Mouse (Mus musculus) limb, embryonic 11.5 days (tissue): ENCODE measurements around the gene Nab1. TPM values are rescaled to one million over a fixed set of nuclear protein-coding genes. Genes with fewer than 3 reads are reported as not detected.

Experiments used
- ATAC-seq: fragments of 200-750 bp; cut with Nextera tagmentation; 2 replicates; pipeline ENCODE4 v1.8.0; 2017; ENCODE audit warnings: low read depth; ENCODE audit not compliant: insufficient number of reproducible peaks, low FRiP score, low TSS enrichment
- DNase-seq: peaks from one replicate; pipeline ENCODE4 v3.0.0-alpha.2; 2015; ENCODE audit warnings: low spot score
- H3K27ac ChIP-seq: fragments of 300-500 bp; sonication (generic); replicated peaks from 2 replicates; pipeline ENCODE4 v1.5.1; 2014; ENCODE audit warnings: low read depth, mild to moderate bottlenecking, low read length
- H3K27me3 ChIP-seq: fragments of 300-500 bp; sonication (generic); 2 replicates; pipeline ENCODE4 v1.6.1; 2014; ENCODE audit warnings: mild to moderate bottlenecking, low read length, mixed read lengths; ENCODE audit not compliant: control insufficient read depth, insufficient read depth
- H3K36me3 ChIP-seq: fragments of 300-500 bp; sonication (generic); 2 replicates; pipeline ENCODE4 v1.6.1; 2014; ENCODE audit warnings: mild to moderate bottlenecking, low read length, moderate library complexity, mixed read lengths; ENCODE audit not compliant: control insufficient read depth, insufficient read depth
- H3K4me1 ChIP-seq: fragments of 300-500 bp; sonication (generic); 2 replicates; pipeline ENCODE4 v1.6.1; 2014; ENCODE audit warnings: low read length, mixed read lengths; ENCODE audit not compliant: control insufficient read depth, insufficient read depth
- H3K4me2 ChIP-seq: fragments of 300-500 bp; sonication (generic); 2 replicates; pipeline ENCODE4 v1.6.1; 2014; ENCODE audit warnings: low read depth, mild to moderate bottlenecking, moderate library complexity; ENCODE audit not compliant: severe bottlenecking
- H3K4me3 ChIP-seq: fragments of 300-500 bp; sonication (generic); 2 replicates; pipeline ENCODE4 v1.5.1; 2014; ENCODE audit warnings: low read depth, low read length
- H3K9ac ChIP-seq: fragments of 300-500 bp; sonication (generic); 2 replicates; pipeline ENCODE4 v1.6.1; 2014; ENCODE audit warnings: mild to moderate bottlenecking, low read length
- H3K9me3 ChIP-seq: fragments of 300-500 bp; sonication (generic); 2 replicates; pipeline ENCODE4 v1.6.1; 2016; ENCODE audit warnings: low read length; ENCODE audit not compliant: control insufficient read depth
- WGBS: fragments of 180-500 bp; shearing (Covaris S2); extraction: QIAGEN DNeasy Blood & Tissue Kit; methylation state at CpG from one replicate; pipeline ENCODE4 v1.1.7; 2014; 5-methylcytosine and 5-hydroxymethylcytosine counted together
- polyA plus RNA-seq: library from polyadenylated mRNA; unstranded; fragments of >200 nt; fragmentation: Nextera tagmentation; extraction: Ambion mirVana; gene quantifications from 2 replicates; pipeline ENCODE4 v1.2.1, GENCODE M21; 2014

Gene Nab1
- polyA plus RNA-seq, 1 experiment from 2014 or later, result 8.6 TPM

DNA sequence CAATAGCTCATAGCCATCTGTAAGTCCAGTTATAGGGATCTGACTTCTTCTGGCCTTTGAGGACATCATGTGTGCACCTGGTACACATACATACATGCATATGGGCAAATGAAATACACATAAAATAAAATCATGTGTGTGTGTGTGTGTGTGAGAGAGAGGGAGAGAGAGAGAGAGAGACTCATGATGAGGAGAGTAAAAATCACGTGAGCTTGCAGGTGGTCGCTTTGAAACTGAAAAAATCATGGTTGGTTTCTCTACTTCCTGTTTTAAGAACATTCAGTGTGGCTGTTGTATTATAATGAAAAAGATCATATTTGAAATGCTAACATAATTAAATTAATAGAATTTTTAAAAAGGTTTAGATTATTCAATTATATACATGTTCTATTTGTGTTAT is 69.9 kb downstream of the Nab1 start:
- Histone ChIP-seq H3K36me3 (no peaks in the 10 kb centered on the region), H3K4me2 (no peak overlapping the region), H3K4me3 (no peak overlapping the region), H3K9me3 (no peaks in the 10 kb centered on the region), H3K4me1 (no peaks in the 10 kb centered on the region), H3K27ac (no peak overlapping the region), H3K27me3 (no peaks in the 10 kb centered on the region), H3K9ac (no peak overlapping the region)
- DNase-seq (no peak), ATAC-seq (no peak)
- WGBS, result 85% methylated on average over 2 of the region's 2 CpGs

DNA sequence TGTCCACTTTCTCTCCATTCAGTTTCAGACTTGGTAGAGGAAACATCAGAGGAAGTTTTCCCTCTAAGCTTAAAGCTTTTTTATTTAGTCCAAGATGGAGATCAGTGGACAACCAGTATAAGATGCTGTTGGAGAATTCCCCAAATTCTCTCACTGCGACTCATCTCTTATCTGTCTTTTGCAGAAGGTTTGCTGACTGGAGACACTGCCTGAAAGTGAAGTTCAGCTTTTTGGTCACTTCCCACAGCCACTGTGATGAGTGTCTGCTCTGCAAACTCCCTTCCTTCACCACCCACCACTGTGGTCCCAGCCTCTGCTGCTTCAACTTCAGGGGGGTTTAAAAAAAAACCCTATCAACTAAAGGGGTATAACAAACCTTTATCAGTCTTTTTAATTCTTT is 70.4 kb downstream of the Nab1 start:
- H3K9ac ChIP-seq, result no peak overlapping the region

GRCm38 (mm10) chr1:52427841-52428464 is 72.5 kb downstream of the Nab1 start:
- no peak overlapping the region for H3K4me3 ChIP-seq
- no peak overlapping the region for H3K9ac ChIP-seq
- H3K27ac ChIP-seq, result no peak overlapping the region
- no peaks in the 10 kb centered on the region for H3K36me3 ChIP-seq
- ATAC-seq, result no peak
- no peaks in the 10 kb centered on the region for H3K9me3 ChIP-seq
- 75% methylated on average over 2 of the region's 2 CpGs for WGBS
- no peak for DNase-seq
- no peaks in the 10 kb centered on the region for H3K27me3 ChIP-seq
- no peak overlapping the region for H3K4me2 ChIP-seq
- H3K4me1 ChIP-seq, result no peaks in the 10 kb centered on the region

More for the DNA sequence above, 70.4 kb downstream of the Nab1 start:
- ATAC-seq (no peak), DNase-seq (no peak)
- no peaks in the 10 kb centered on the region for H3K27me3 ChIP-seq
- H3K27ac ChIP-seq, result no peak overlapping the region
- no peaks in the 10 kb centered on the region for H3K9me3 ChIP-seq
- 91% methylated on average over 1 of the region's 1 CpGs for WGBS
- no peaks in the 10 kb centered on the region for H3K36me3 ChIP-seq
- no peak overlapping the region for H3K4me3 ChIP-seq
- H3K4me2 ChIP-seq, result no peak overlapping the region
- H3K4me1 ChIP-seq, result no peaks in the 10 kb centered on the region

DNA sequence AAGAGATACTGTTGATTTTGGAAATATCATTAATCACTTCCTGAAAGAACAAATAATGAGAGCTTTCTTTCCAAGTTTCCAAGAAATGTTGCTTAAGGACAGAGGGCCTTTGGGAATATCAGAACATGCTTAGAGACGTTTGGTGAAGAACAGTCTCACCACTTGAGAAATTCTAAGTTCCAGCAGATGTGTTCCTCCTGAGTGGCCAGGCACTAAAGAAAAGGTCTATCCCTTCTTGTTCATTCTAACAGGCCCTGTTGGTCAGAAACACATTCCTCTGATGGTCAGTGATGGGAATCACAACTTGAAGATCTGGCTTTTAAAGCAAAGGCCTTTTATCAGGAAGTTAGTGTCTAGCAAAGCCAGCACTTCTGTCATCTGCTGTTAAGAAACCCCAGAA is 76.6 kb downstream of the Nab1 start:
- WGBS, result 74% methylated on average over 1 of the region's 1 CpGs

GRCm38 (mm10) chr1:52423057-52423456 is 77.4 kb downstream of the Nab1 start:
- Histone ChIP-seq H3K9ac (no peak overlapping the region), H3K4me1 (no peaks in the 10 kb centered on the region), H3K27me3 (no peaks in the 10 kb centered on the region), H3K36me3 (no peaks in the 10 kb centered on the region), H3K9me3 (no peaks in the 10 kb centered on the region), H3K4me2 (no peak overlapping the region), H3K4me3 (no peak overlapping the region), H3K27ac (no peak overlapping the region)
- ATAC-seq, result no peak
- whole genome bisulfite sequencing, result 81% methylated on average over 2 of the region's 2 CpGs
- DNase-seq, result no peak

More for the DNA sequence above, 76.6 kb downstream of the Nab1 start:
- no peak overlapping the region for H3K9ac ChIP-seq
- H3K4me3 ChIP-seq, result no peak overlapping the region
- H3K27me3 ChIP-seq, result no peaks in the 10 kb centered on the region
- ATAC-seq, result no peak
- H3K4me2 ChIP-seq, result no peak overlapping the region
- H3K27ac ChIP-seq, result no peak overlapping the region
- H3K4me1 ChIP-seq, result no peaks in the 10 kb centered on the region
- no peak for DNase-seq
- no peaks in the 10 kb centered on the region for H3K9me3 ChIP-seq
- no peaks in the 10 kb centered on the region for H3K36me3 ChIP-seq

- no peak for ATAC-seq
These were observed 78.3 kb downstream of the Nab1 start for GRCm38 (mm10) chr1:52422137-52422536.

GRCm38 (mm10) chr1:52421623-52422022 is 78.9 kb downstream of the Nab1 start:
- ATAC-seq (no peak), DNase-seq (no peak)
- no peaks in the 10 kb centered on the region for H3K36me3 ChIP-seq
- no peak overlapping the region for H3K4me3 ChIP-seq
- H3K9ac ChIP-seq, result no peak overlapping the region
- no peaks in the 10 kb centered on the region for H3K4me1 ChIP-seq
- H3K9me3 ChIP-seq, result no peaks in the 10 kb centered on the region
- H3K27me3 ChIP-seq, result no peaks in the 10 kb centered on the region
- H3K27ac ChIP-seq, result no peak overlapping the region
- no peak overlapping the region for H3K4me2 ChIP-seq

More at GRCm38 (mm10) chr1:52422137-52422536, 78.3 kb downstream of the Nab1 start:
- Histone ChIP-seq H3K9ac (no peak overlapping the region), H3K4me2 (no peak overlapping the region), H3K9me3 (no peaks in the 10 kb centered on the region), H3K4me3 (no peak overlapping the region), H3K27me3 (no peaks in the 10 kb centered on the region), H3K27ac (no peak overlapping the region), H3K4me1 (no peaks in the 10 kb centered on the region), H3K36me3 (no peaks in the 10 kb centered on the region)
- DNase-seq, result no peak
- WGBS, result 73% methylated on average over 3 of the region's 3 CpGs

GRCm38 (mm10) chr1:52419088-52419819 is 81.2 kb downstream of the Nab1 start:
- Histone ChIP-seq H3K9ac (no peak overlapping the region), H3K27me3 (no peaks in the 10 kb centered on the region), H3K4me2 (no peak overlapping the region), H3K27ac (no peak overlapping the region), H3K9me3 (no peaks in the 10 kb centered on the region), H3K4me1 (no peaks in the 10 kb centered on the region), H3K4me3 (no peak overlapping the region), H3K36me3 (no peaks in the 10 kb centered on the region)
- WGBS, result 91% methylated on average over 7 of the region's 7 CpGs
- no peak for ATAC-seq
- no peak for DNase-seq
